Mouse (Mus musculus): ENCODE measurements around the gene Hoxd3.

The Hoxd3 gene

DNA sequence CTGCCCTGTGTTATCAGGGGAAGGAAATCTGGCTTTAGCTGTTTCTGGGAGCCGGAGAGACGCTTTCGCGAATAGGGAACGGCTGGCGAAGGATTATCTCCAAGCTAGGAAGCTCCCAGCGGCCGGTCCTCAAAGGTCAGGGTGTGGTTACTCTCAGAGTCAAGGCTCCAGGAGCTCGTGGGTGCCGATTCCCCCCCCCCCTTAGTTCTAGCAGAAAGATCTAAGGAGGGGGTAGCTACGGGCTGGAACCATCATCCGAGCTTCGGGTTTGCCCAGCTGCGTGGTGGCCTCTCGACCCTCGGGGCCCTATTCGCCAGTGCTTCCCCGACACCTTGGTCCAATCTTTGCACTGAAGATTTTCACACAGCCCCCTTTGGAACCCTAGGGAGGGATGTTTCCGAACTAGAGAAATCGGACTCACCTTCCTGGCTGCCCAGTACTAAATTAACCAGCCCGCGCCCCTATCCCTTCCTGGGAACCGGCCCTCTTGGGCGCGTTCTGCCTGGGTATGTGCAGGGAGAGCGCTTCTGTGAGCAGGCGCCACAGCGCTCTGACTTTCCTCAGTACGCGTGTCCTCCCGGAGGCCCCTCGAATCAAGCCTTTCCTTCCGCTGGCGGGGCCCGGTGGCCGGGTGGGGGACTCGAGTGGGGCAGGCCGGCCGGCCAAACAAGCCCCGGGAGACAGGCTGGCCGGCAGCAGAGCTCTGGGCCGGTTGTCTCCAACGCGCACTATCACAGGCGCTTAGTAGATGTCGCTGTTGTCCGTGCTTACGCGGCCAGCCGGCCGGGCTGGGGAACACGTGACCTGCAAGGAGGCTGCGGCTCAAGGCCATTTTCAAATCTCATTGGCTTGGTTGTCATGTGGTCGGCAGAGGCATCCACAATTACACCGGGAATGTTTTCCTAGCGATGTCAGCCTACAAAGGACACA lies 20.4 kb upstream of the Hoxd3 start, which contains the start of gene Hoxd10:
Gene Hoxd10 (plus strand): TSS at position 903 of the 930 bp plus-strand sequence.
- in situ Hi-C loops (cut with MboI, MseI): loop anchor here (25.0 kb wide), 1 partner anchor 896 kb away; no protein-coding TSS in a partner anchor

DNA sequence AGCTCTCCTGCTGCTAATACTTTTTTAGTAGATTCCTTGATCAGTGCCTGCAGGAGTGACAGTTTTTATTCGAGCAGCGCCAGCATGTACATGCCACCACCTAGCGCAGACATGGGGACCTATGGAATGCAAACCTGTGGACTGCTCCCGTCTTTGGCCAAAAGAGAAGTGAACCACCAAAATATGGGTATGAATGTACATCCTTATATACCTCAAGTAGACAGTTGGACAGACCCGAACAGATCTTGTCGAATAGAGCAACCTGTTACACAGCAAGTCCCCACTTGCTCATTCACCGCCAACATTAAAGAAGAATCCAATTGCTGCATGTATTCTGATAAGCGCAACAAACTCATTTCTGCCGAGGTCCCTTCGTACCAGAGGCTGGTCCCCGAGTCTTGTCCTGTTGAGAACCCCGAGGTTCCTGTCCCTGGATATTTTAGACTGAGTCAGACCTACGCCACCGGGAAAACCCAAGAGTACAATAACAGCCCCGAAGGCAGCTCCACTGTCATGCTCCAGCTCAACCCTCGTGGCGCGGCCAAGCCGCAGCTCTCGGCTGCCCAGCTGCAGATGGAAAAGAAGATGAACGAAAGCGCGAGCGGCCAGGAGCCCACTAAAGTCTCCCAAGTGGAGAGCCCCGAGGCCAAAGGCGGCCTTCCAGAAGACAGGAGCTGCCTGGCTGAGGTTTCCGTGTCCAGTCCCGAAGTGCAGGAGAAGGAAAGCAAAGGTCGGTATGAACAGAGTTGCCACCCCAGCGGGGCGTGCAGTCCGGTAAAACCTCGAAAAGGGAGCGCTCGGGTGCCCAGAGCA lies 19.5 kb upstream of the Hoxd3 start:
- in situ Hi-C loops (cut with MboI, MseI): loop anchor here (25.0 kb wide), 1 partner anchor 895 kb away; no protein-coding TSS in a partner anchor

DNA sequence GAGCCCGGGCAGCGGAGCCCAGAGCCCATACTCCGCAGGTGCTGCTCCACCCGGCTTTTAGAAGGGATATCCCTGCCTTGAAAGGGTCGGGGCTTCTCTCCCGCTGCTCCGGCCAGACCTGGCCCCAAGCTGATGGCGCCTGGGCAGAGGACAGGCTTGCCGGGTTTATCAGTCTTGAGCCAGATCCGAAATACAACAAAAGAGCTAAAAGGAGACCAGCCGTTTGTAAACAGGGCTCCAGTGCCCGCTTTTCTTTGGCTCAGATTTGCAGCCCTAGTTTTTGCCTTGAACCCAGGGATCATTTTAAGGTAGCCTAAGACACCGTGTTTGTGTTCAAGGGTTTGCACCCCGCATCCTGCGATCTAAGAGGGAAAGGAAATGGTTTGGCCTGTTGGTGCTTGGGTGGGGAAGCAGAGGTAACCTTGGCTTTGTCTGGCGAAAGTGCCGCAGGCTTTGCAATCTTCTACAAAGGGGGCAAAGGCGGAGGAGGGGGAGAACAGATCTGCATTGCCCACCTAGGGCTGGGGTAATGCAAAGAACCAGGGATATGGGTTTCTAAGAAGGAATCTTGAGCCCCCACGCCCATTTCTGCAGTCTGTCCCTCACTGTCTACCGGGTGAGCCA lies 18.8 kb upstream of the Hoxd3 start:
- in situ Hi-C loops (cut with MboI, MseI): loop anchor here (25.0 kb wide), 1 partner anchor 894 kb away; no protein-coding TSS in a partner anchor

DNA sequence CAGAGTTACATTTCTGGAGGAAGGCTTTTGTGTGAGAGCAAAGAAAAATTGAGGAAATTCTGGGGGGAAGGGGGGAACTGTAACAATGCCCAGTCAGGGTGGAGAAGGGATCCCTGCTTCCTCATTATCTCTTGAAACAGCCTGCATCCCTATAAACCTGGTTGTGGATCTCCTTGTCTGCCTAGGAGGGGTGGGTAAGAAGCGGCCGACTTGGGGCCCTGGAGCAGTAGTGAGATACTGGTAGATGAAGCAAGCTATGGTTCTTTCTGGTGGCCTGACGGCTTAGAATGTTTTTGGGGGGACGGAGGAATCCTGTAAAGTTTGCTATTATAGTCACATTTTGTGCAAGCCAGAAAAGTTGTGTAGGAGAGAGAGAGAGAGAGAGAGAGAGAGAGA lies 18.3 kb upstream of the Hoxd3 start:
- in situ Hi-C loops (cut with MboI, MseI): loop anchor here (25.0 kb wide), 1 partner anchor 894 kb away; no protein-coding TSS in a partner anchor

DNA sequence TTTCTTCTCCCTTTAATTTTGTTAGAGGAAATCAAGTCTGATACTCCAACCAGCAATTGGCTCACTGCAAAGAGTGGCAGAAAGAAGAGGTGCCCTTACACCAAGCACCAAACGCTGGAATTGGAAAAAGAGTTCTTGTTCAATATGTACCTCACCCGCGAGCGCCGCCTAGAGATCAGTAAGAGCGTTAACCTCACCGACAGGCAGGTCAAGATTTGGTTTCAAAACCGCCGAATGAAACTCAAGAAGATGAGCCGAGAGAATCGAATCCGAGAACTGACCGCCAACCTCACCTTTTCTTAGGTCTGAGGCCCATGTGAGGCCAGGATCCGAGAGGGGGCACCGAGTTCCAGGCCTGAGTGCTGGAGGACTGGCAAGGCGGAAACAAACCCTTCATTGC lies 17.7 kb upstream of the Hoxd3 start:
- in situ Hi-C loops (cut with MboI, MseI): loop anchor here (25.0 kb wide), 1 partner anchor 893 kb away; no protein-coding TSS in a partner anchor

DNA sequence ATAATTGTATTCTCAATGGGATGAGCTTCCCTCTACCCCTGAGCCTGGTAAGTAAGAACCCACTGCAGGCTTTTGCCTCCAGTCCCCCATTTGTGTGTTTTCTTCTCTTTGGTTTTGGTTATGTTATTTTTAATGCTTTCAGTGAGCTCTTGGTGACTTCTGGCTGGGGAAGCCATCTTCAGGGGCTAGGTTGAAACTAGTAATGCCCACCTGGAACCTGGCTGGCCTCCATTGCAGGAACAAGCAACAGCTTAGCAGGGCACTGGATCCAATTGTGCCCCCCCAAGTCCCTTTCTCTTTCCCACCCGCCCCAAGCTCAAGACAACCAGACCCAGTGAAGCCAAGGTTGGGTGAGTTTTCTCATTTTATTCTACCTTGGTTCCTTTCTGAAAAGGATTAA lies 16.3 kb upstream of the Hoxd3 start:
- in situ Hi-C loops (cut with MboI, MseI): loop anchor here (25.0 kb wide), 1 partner anchor 892 kb away; no protein-coding TSS in a partner anchor

DNA sequence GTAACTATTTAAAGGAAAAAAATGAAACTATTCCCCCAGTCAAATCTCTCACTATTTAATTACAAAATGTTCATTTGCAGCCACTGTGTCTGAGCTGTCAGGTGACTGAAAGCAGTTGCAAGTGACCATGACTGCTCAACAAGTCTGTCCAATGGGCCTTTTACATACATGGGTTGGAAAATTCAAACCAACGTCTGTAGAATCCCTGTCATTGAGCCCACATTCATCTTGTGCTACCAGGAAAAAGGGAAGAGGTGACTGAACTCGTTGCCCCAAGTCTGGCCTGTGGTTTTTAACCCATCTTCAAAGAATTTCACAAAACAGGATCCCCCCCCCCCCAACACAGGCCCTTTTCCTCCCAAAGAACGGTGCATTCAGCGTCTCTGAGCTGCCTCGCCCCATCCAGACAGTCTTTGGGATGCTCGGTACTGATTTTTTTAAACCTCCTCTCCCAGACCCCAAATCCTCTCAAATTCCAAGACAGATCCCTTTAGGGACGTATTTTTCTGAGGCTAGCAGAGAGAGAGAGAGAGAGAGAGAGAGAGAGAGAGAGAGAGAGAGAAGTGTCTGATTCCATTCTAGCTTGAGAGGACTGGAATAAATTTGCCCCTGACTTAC lies 15.8 kb upstream of the Hoxd3 start:
- in situ Hi-C loops (cut with MboI, MseI): loop anchor here (25.0 kb wide), 1 partner anchor 891 kb away; no protein-coding TSS in a partner anchor

DNA sequence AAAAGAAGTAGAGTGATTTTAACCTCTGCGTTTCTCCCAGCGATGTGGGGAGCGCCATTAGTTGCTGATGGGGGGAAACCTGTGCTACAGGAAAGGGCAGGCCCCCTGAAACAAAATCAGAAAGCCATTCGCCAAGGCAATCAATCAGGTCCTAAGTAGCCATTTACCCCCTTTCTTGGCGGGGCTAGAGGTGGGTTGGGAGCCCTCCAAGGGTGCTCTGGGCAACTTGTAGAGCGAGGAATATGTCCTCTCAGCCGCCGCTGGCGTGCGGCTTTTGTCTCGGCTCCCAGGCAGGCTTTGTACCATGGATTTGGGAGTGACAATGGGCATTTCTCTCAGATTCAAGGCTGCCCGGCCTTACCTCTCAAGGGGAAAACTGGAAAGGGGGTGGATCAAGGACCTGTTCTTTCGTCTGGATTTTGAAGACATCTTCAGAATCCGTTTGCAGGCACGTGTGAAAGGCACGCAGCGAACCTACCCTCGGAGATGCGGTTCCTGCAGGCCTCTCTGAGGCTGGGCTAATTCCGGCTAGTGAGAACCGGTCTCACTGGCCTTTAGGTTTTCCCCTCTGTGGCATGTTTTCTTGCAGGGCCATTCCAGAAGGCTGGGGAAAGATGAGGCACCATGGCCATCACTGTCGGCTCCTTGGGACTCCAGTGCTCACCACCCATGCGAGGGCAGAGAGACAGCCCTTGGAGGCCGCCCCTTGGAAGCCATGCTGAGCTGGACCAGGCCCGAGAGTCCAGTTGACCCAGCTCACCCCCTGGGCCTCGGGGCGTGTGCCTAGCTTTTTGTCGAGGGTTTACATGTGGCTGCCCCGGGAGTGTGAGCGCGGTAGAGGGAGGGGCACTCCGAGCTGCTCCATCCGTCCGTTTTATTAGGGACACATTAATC lies 15.0 kb upstream of the Hoxd3 start:
- in situ Hi-C loops (cut with MboI, MseI): loop anchor here (25.0 kb wide), 1 partner anchor 891 kb away; no protein-coding TSS in a partner anchor

DNA sequence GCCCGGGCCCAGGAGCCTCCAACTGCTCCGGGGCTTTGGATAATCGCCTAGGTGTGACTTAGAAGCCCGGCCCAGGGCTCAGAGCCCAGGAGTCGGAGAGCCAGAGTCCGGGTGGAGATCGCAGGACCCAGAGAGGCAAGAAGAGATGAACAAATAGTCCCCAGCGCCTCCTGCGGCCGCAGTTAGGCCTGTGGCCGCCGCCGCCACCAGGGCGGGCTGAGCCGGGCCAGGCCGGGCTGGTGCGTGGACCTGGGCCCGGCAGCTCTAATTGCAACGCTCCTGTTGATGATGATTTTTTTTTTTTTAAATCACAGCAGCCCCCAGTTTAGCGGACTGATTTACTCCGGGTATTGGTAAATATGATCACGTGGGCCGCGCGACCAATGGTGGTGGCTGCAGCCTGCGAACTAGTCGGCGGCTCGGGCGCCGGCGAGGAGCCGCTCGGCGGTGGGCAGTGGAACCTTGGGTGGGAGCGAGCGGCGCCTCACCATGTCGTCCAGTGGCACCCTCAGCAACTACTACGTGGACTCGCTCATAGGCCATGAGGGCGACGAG lies 14.1 kb upstream of the Hoxd3 start, which contains the start of gene Hoxd9:
Gene Hoxd9 (plus strand): TSS at position 161 of the 555 bp plus-strand sequence.
- in situ Hi-C loops (cut with MboI, MseI): loop anchor here (25.0 kb wide), 1 partner anchor 890 kb away; no protein-coding TSS in a partner anchor

DNA sequence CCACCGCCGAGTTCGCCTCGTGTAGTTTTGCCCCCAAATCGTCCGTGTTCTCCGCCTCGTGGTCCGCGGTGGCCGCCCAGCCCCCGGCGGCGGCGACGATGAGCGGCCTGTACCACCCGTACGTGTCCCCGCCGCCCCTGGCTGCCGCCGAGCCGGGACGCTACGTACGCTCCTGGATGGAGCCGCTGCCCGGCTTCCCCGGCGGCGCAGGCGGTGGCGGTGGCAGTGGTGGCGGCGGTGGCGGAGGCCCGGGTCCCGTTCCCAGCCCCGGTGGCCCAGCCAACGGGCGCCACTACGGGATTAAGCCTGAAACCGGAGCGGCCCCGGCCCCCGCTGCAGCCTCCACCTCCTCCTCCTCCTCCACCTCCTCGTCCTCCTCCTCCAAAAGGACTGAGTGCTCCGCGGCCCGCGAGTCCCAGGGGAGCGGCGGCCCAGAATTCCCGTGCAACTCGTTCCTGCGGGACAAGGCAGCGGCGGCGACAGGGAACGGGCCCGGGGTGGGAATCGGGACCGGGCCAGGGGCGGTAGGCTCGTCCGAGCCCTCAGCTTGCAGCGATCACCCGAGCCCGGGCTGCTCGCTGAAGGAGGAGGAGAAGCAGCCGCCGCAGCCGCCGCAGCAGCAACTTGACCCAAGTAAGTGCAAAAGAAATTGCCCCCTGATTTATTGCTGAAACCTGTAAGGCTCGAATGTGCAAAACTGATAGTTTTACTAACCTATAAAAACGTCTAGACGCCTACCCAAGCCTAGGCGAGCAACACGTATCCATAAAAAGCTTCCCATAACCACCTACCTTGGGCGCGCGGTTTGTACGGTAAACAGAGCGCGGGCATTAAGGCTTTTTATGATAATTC lies 13.3 kb upstream of the Hoxd3 start:
- in situ Hi-C loops (cut with MboI, MseI): loop anchor here (25.0 kb wide), 1 partner anchor 889 kb away; no protein-coding TSS in a partner anchor

DNA sequence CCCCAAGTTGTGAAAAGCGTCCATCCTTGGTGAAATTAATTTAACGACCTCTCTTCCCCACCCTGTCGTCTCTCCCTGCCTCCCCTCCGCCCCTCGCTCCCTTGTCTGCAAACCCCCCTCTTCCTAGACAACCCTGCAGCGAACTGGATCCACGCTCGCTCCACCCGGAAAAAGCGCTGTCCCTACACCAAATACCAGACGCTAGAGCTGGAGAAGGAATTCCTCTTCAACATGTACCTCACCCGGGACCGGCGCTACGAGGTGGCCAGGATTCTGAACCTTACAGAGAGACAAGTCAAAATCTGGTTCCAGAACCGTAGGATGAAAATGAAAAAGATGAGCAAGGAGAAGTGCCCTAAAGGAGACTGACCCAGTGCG lies 12.7 kb upstream of the Hoxd3 start:
- in situ Hi-C loops (cut with MboI, MseI): loop anchor here (25.0 kb wide), 1 partner anchor 888 kb away; no protein-coding TSS in a partner anchor

DNA sequence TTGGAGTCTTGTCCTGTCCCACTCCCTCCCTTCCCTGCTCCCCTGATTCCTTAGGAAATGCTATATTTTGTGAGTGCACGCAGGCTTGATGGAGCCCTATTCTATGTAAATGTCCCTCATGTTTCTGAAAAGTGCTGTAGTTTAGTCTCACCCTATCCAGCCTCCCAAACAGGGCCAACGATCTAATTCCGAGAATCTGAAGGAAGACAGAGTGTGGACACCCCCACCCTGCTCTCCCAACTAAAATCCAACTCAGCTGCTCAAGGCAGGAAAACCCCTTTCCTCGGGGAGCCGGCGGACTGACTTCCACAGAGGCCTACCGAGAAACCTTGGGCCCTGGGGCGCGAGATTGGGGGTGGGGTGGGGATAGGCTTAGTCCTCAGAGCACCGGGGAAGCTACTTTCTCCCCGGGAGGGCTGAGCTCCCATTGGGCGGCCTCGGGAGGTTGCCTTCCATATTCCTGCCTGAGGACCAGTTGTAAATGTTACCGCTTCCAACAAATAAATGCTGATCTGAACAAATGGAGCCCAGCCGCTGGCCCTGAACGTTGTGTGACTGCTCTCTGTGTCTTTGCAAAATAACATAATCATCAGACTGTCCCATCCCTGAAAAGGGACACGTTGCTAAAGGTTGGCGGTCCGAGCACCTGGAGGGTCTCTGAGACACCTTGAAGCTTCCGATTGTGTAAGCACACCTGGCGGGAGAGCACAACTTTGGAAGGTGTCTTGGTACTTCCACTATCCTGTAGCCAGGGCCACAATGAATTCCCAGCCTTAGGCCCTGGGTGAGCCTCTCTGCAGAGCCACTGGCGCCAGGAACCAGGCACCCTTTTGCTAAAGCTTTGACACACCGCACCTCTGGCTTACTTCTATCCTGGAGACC lies 11.8 kb upstream of the Hoxd3 start:
- in situ Hi-C loops (cut with MboI, MseI): loop anchor here (25.0 kb wide), 1 partner anchor 887 kb away; no protein-coding TSS in a partner anchor

DNA sequence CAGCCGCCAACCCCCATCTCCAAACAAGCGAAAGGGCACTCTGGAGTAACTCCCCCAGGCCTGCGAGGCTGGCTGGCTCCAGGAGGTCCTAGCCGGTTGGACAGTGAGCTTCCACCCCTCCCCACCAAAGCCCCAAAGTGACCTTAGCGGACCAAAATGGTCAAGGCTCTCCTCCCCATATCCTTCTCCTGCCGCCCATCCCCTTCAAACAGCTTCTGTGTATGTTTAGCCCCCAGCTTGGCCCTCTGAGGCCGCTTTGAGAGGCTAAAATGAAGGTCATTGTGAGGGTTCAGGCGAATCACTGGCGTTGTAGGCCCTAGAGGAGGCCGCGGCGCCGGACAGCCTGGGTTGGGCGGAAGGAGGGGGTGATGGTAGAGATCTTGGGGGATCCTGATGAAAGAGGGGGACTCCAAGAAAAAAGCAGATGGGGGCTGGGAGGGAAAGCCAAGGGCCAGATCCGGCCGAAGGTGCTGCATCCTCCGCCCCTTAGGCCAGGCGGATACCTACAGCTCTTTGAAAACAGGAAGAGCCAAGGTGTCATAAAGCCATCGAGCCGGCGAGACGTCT lies 11.1 kb upstream of the Hoxd3 start:
- in situ Hi-C loops (cut with MboI, MseI): no loop called here

DNA sequence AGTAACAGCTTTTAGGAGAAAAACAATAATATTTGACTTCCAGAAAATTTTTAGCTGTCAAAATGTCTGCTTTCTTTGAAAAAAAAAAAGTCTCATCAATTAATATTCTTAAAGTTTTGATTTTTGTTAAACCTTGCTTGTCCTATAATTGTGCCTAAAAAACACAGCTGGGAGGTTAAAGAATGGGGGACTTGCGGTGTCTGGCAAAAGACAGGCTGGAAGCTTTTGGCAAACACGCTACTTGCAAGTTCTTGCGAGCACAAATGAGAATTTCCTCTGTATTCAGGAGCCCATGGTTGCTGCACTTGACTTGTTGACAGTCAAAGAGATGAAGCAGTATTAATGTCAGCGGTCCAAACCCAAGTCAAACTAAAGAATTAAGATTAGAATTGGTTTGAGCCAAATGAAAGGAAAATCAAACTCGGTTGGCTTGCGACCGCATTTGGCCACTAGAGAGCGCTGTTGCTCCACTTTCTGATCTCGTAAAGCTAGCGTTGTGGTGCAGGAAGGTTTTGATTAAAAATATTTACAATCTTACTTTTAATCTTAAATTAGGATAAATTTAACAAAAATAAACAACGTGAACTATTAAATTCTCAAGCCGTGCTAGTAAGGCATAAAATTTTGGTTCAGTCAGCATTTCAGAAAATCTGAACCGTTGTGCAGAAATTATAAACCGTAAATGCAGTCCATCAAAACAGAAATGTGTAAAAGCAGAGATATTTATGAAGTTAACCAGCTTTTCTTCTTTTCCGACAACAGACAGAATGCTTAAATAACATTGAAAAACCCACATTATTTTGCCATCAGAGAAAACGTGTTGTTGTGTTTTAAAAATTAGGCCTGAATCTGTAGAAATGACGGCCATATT lies 9.5 kb upstream of the Hoxd3 start:
- in situ Hi-C loops (cut with MboI, MseI): no loop called here

DNA sequence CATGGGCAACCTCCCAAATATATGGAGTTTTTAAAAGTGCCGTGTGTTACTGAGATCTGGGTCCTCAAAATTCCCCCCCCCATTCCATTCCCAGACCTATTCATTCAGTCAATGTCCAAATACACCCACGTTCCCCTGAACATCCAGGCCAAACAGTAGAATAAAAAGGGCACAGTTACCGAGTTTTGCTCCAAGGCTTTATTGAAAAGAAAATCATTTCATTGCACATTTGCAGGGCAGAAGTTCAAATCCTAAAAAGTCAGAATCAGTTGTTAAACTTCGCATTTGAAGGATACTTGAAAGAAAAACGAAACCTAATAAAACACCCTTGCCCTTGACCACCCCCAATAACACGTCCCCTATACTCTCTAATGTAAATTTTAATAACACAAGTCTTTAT lies 8.9 kb upstream of the Hoxd3 start:
- in situ Hi-C loops (cut with MboI, MseI): no loop called here

DNA sequence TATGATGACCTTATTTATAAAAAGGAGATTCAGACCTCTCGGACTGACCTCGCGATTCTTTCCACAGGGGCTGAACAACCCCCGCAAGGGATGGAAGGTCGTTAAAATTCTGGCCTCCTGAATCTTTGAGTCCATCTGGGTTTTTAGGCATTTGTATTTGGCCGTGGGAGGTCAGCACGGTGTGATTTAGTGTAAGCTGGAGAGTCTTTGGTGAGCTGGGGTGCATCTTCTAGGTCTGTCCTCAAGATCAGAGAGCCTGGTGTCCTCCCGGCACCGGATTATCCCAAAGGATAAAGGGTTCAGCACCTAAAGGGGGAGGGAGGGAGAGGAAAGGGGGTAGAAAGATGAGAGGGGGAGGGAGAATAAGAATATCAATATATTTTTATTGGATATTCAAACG lies 8.4 kb upstream of the Hoxd3 start:
- in situ Hi-C loops (cut with MboI, MseI): no loop called here

Measured in regulatory T cell (primary cell).